Mouse (Mus musculus): ENCODE results near the gene Pcdh15.

DNA sequence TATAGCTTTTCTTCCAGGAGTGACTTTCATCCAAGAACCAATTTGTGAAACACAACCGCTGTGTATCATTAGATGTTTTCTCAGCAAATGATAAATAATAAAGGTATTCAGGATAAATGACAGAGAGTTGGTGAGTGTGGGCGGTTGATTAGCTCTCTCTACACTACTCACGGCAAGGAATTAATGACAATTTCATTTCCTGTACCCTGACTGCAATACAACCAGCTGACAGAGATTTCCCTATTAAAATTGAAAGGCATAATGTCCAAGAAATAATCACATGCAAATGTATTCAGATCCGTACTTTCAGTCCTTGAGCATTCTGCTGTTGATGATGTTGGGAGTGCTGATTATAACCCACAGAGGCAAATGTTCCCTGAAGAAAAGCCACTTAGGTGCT lies 181.3 kb downstream of the Pcdh15 start:
- TF ChIP-seq CTCF (IDR thresholded peaks at IDR 0.05; ENCODE audit: borderline replicate concordance, insufficient read depth, low read depth, low read length) (no peak), POLR2A (IDR thresholded peaks at IDR 0.05; ENCODE audit: borderline replicate concordance, insufficient read depth, low read length) (no peak)

Measured in cerebellum, adult 2 months (tissue).